Mouse (Mus musculus): ENCODE data around the gene Fez2. TPM values are rescaled to one million over a fixed set of nuclear protein-coding genes. Genes with fewer than 3 reads are reported as not detected.

The Fez2 gene
- polyA plus RNA-seq, 1 experiment = 14.9 TPM

DNA sequence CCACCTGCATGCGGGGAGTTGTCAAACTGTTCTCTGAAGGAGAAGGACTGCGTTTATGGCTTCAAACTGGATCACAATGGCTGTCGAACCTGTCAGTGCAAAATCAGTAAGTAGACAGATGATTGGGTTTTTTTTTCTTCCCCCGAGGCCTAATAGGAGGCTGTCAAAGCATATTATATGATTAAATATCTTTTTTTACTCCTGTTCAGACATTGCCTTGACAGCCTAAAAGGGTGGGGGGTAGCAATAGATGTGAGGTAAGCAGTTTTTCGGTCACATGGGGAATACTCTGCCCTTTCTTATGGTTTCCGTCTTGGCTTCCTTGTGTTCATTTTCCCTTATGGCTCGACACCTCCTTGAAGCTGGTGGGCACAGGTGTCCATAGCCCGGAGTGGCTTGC, 82.7 kb downstream of the Fez2 start:
- Histone ChIP-seq H3K4me3 (ENCODE audit: control insufficient read depth, insufficient read depth, low read length) (no peak overlapping the region), H3K36me3 (ENCODE audit: control insufficient read depth, insufficient read depth, low read length) (no peaks in the 10 kb centered on the region), H3K4me1 (replicated peaks; ENCODE audit: control insufficient read depth, insufficient read depth, low read length) (no peaks in the 10 kb centered on the region), H3K27me3 (ENCODE audit: control insufficient read depth, insufficient read depth, low read length) (no peaks in the 10 kb centered on the region), H3K27ac (ENCODE audit: control insufficient read depth, insufficient read depth, low read length) (no peak overlapping the region)
- 96% methylated on average over 8 of the region's 8 CpGs for WGBS
- DNase-seq = no peak
- TF ChIP-seq POLR2A (IDR thresholded peaks at IDR 0.05; ENCODE audit: control insufficient read depth, extremely low read depth, insufficient read depth, low read length, poor library complexity) (no peak), CTCF (IDR thresholded peaks at IDR 0.05; ENCODE audit: borderline replicate concordance, control insufficient read depth, extremely low read depth, insufficient read depth, low read length, poor library complexity) (no peak)

- no peak for DNase-seq
- H3K27ac ChIP-seq (ENCODE audit: control insufficient read depth, insufficient read depth, low read length) = no peak overlapping the region
- no peak overlapping the region for H3K4me3 ChIP-seq (ENCODE audit: control insufficient read depth, insufficient read depth, low read length)
- WGBS = 98% methylated on average over 10 of the region's 10 CpGs
- no peaks in the 10 kb centered on the region for H3K4me1 ChIP-seq (replicated peaks; ENCODE audit: control insufficient read depth, insufficient read depth, low read length)
- H3K27me3 ChIP-seq (ENCODE audit: control insufficient read depth, insufficient read depth, low read length) = no peaks in the 10 kb centered on the region
- TF ChIP-seq CTCF (IDR thresholded peaks at IDR 0.05; ENCODE audit: borderline replicate concordance, control insufficient read depth, extremely low read depth, insufficient read depth, low read length, poor library complexity) (no peak), POLR2A (IDR thresholded peaks at IDR 0.05; ENCODE audit: control insufficient read depth, extremely low read depth, insufficient read depth, low read length, poor library complexity) (no peak)
- H3K36me3 ChIP-seq (ENCODE audit: control insufficient read depth, insufficient read depth, low read length) = no peaks in the 10 kb centered on the region
Measured at GRCm38 (mm10) chr17:78333275-78333674, 84.7 kb downstream of the Fez2 start.

- WGBS = 98% methylated on average over 8 of the region's 8 CpGs
- Histone ChIP-seq H3K36me3 (ENCODE audit: control insufficient read depth, insufficient read depth, low read length) (no peaks in the 10 kb centered on the region), H3K4me3 (ENCODE audit: control insufficient read depth, insufficient read depth, low read length) (no peak overlapping the region), H3K27me3 (ENCODE audit: control insufficient read depth, insufficient read depth, low read length) (no peaks in the 10 kb centered on the region), H3K4me1 (replicated peaks; ENCODE audit: control insufficient read depth, insufficient read depth, low read length) (no peaks in the 10 kb centered on the region), H3K27ac (ENCODE audit: control insufficient read depth, insufficient read depth, low read length) (no peak overlapping the region)
- no peak for DNase-seq
- TF ChIP-seq CTCF (IDR thresholded peaks at IDR 0.05; ENCODE audit: borderline replicate concordance, control insufficient read depth, extremely low read depth, insufficient read depth, low read length, poor library complexity) (no peak), POLR2A (IDR thresholded peaks at IDR 0.05; ENCODE audit: control insufficient read depth, extremely low read depth, insufficient read depth, low read length, poor library complexity) (no peak)
Measured at GRCm38 (mm10) chr17:78331438-78331837, 86.5 kb downstream of the Fez2 start.

DNA sequence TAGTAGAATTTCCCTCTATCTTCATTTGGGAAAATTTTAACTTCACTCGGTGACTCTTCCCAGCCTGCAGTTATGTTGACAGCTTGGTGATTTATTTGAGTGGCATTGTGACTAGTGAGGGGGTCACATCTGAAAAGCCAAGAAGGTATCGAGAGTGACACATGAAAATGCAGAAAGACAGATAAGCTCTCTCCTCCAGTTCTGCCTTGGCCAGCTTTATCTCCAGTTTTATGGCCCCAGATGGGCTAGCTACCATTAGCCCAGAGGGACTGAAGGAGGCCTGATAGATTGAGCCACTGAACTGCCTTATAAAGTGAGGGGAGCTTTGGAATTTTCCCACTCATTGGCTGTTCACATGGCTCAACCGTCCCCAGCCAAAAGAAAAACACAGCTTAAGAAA, 89.7 kb downstream of the Fez2 start:
- DNase-seq = no peak
- TF ChIP-seq POLR2A (IDR thresholded peaks at IDR 0.05; ENCODE audit: control insufficient read depth, extremely low read depth, insufficient read depth, low read length, poor library complexity) (no peak), CTCF (IDR thresholded peaks at IDR 0.05; ENCODE audit: borderline replicate concordance, control insufficient read depth, extremely low read depth, insufficient read depth, low read length, poor library complexity) (no peak)
- 91% methylated on average over 3 of the region's 3 CpGs for WGBS
- no peaks in the 10 kb centered on the region for H3K4me1 ChIP-seq (replicated peaks; ENCODE audit: control insufficient read depth, insufficient read depth, low read length)
- H3K36me3 ChIP-seq (ENCODE audit: control insufficient read depth, insufficient read depth, low read length) = no peaks in the 10 kb centered on the region
- no peak overlapping the region for H3K27ac ChIP-seq (ENCODE audit: control insufficient read depth, insufficient read depth, low read length)
- no peak overlapping the region for H3K4me3 ChIP-seq (ENCODE audit: control insufficient read depth, insufficient read depth, low read length)
- H3K27me3 ChIP-seq (ENCODE audit: control insufficient read depth, insufficient read depth, low read length) = no peaks in the 10 kb centered on the region

- Histone ChIP-seq H3K4me1 (replicated peaks; ENCODE audit: control insufficient read depth, insufficient read depth, low read length) (no peaks in the 10 kb centered on the region), H3K36me3 (ENCODE audit: control insufficient read depth, insufficient read depth, low read length) (no peaks in the 10 kb centered on the region), H3K27ac (ENCODE audit: control insufficient read depth, insufficient read depth, low read length) (no peak overlapping the region), H3K27me3 (ENCODE audit: control insufficient read depth, insufficient read depth, low read length) (no peaks in the 10 kb centered on the region), H3K4me3 (ENCODE audit: control insufficient read depth, insufficient read depth, low read length) (no peak overlapping the region)
- TF ChIP-seq POLR2A (IDR thresholded peaks at IDR 0.05; ENCODE audit: control insufficient read depth, extremely low read depth, insufficient read depth, low read length, poor library complexity) (no peak), CTCF (IDR thresholded peaks at IDR 0.05; ENCODE audit: borderline replicate concordance, control insufficient read depth, extremely low read depth, insufficient read depth, low read length, poor library complexity) (no peak)
- 88% methylated on average over 4 of the region's 4 CpGs for WGBS
- DNase-seq = no peak
Measured at GRCm38 (mm10) chr17:78327187-78327586, 90.8 kb downstream of the Fez2 start.

DNA sequence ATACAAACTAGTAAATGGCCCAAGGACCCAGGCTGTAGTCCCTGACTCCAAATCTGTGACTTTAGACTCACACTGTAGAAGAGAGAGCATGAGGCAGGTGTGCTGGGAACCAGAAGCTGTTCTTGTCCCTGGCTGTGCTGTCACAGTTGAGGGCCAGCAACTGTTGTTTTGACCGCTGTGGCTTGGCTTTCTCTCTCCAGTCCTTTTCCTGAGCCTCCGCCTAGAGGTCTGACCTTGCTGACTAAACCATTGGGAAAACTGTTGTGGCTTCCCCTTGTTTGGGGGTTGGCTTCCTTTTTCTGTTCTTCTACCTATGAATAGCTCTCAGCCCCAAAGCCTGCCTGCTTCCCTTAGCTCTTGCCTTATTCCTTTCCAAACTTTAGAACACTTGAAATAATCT, 91.6 kb downstream of the Fez2 start:
- Histone ChIP-seq H3K27ac (ENCODE audit: control insufficient read depth, insufficient read depth, low read length) (no peak overlapping the region), H3K4me3 (ENCODE audit: control insufficient read depth, insufficient read depth, low read length) (no peak overlapping the region), H3K4me1 (replicated peaks; ENCODE audit: control insufficient read depth, insufficient read depth, low read length) (no peaks in the 10 kb centered on the region), H3K27me3 (ENCODE audit: control insufficient read depth, insufficient read depth, low read length) (no peaks in the 10 kb centered on the region), H3K36me3 (ENCODE audit: control insufficient read depth, insufficient read depth, low read length) (no peaks in the 10 kb centered on the region)
- WGBS = 78% methylated on average over 2 of the region's 2 CpGs
- no peak for TF ChIP-seq POLR2A (IDR thresholded peaks at IDR 0.05; ENCODE audit: control insufficient read depth, extremely low read depth, insufficient read depth, low read length, poor library complexity)
- TF ChIP-seq CTCF (IDR thresholded peaks at IDR 0.05; ENCODE audit: borderline replicate concordance, control insufficient read depth, extremely low read depth, insufficient read depth, low read length, poor library complexity) = no peak
- no peak for DNase-seq

GRCm38 (mm10) chr17:78325761-78326332, 92.1 kb downstream of the Fez2 start:
- WGBS = 92% methylated on average over 7 of the region's 7 CpGs
- no peaks in the 10 kb centered on the region for H3K36me3 ChIP-seq (ENCODE audit: control insufficient read depth, insufficient read depth, low read length)
- H3K4me3 ChIP-seq (ENCODE audit: control insufficient read depth, insufficient read depth, low read length) = no peak overlapping the region
- no peak overlapping the region for H3K27ac ChIP-seq (ENCODE audit: control insufficient read depth, insufficient read depth, low read length)
- no peaks in the 10 kb centered on the region for H3K4me1 ChIP-seq (replicated peaks; ENCODE audit: control insufficient read depth, insufficient read depth, low read length)
- DNase-seq = no peak
- no peaks in the 10 kb centered on the region for H3K27me3 ChIP-seq (ENCODE audit: control insufficient read depth, insufficient read depth, low read length)
- TF ChIP-seq POLR2A (IDR thresholded peaks at IDR 0.05; ENCODE audit: control insufficient read depth, extremely low read depth, insufficient read depth, low read length, poor library complexity) (no peak), CTCF (IDR thresholded peaks at IDR 0.05; ENCODE audit: borderline replicate concordance, control insufficient read depth, extremely low read depth, insufficient read depth, low read length, poor library complexity) (no peak)

All from thymus, adult 2 months (tissue).